Mouse (Mus musculus) c-Kit-positive CD71-positive TER-119-negative erythroid progenitor cells, embryonic 14.5 days (primary cell): ENCODE measurements around the gene Marf1.
"Not testable (repeated sequence)": the region's sequence is repeated elsewhere in the genome, so short reads cannot be mapped to it uniquely, and the experiment has no call there.

Experiments used
- DNase-seq: peaks from one replicate; pipeline ENCODE4 v3.0.0-alpha.2; 2013; ENCODE audit warnings: low read depth

Marf1 gene

DNA sequence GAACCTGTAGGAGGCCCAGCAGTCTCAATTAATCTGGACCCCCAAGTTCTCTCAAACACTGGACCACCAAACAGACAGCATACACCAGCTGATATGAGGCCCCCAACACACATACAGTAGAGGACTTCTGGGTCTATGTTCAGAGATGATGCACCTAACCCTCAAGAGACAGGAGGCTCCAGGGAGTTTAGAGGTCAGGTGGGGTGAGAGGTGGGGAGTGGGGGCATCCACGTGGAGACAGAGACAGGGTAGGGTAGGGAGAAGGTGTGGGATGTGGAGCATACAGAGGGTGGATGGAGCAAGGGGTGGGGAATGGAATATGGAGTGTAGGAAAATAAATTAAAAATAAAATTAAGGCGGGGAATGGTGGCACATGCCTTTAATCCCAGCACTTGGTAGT is 94.5 kb downstream of the Marf1 start:
- DNase-seq: not testable (repeated sequence)

DNA sequence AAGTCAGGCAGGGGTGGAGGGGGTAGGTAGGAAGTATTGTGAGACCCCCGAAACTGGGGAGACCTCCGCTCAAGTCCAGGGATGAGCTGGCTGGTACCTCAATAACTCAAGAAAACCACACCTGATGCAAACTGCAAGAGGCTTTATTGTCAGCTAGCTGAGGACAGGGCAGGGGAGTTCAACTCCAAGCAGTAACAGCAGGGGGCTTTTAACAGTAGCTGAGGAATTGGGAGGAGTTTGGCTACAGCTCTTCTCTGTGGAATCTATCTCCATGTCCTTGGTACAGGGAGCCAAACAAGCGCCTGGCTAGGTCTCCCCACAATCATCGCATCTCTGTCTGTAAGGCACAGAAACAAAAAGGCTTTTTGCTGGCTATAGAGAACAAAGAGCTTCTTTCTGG is 96.6 kb downstream of the Marf1 start:
- not testable (repeated sequence) for DNase-seq

DNA sequence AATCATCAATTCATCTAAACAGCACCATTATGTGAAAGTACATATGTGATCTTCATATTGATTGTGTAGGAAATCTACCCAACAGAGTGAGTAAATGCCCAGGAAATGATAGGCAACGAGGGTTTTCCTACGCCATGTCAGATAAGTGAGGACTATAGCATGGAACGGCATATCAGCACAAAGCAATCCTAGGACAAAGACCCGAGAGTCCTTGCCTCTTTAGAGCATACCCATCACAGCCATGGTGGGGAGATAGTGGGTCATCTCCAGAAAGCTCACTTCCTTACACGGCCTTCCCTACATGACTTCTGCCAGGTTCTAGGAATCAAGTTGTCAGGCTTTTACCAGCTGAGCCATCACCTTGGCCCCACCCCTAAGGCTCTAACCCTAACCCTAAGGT is 103.3 kb downstream of the Marf1 start:
- no peak for DNase-seq
